Mouse (Mus musculus): ENCODE measurements around the gene Tex101. TPM values are rescaled to one million over a fixed set of nuclear protein-coding genes. Genes with fewer than 3 reads are reported as not detected.

The Tex101 gene
- polyA plus RNA-seq, 1 experiment: not detected

- no peak for TF ChIP-seq CTCF (IDR thresholded peaks at IDR 0.05; ENCODE audit: insufficient read depth, low read depth, low read length)
- no peak for TF ChIP-seq POLR2A (IDR thresholded peaks at IDR 0.05; ENCODE audit: insufficient read depth, low read depth, low read length)
- Histone ChIP-seq H3K4me1 (ENCODE audit: control insufficient read depth, insufficient read depth, low read length) (peaks cover 9% of the 10 kb centered on the region), H3K27ac (ENCODE audit: insufficient read depth, low read depth, low read length) (no peak overlapping the region), H3K4me3 (ENCODE audit: insufficient read depth, low read depth, low read length) (no peak overlapping the region)
- WGBS: 62% methylated on average over 13 of the region's 13 CpGs
These were observed 36.0 kb downstream of the Tex101 start for GRCm38 (mm10) chr7:24640450-24640849.

DNA sequence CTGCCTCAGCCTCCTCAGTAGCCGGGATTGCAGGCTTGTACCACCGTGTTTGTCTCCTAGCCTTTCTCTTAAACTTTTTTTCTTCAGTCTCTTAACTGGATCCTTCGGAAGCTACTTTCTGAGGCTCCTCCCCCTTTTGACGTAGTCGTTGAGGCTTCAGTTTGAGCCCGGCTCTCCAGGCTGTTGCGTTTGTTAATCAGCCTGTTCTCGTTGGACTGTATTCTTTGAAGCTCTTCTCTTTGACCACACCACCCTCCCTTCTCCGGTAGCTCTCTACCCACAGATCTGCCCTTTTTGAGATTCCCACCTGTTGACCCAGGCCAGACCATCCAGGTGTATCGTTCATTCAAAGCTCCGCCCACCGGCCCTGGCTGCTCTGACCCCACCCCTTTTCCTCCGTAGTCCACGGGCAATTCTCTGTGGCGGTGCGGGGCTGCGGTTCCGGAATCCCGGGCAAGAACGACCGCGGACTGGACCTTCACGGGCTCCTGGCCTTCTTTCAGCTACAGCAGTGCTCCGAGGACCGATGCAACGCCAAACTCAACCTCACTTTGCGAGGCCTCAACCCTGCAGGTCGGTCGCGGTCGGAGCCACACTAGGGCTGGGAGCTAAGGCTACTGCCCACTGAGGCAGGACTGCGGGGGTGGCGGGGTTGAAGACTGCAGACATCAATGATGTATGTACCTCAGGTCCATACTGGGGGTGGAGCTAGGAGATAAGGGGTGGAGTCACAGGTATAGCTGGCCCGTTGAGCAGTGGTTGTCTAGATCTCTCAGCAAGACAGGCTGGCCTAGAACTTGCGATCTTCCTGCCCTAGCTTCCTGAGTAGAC is 38.2 kb downstream of the Tex101 start:
- peak overlapping the region; percentile 10; the same call in 1 of the 2 replicates for H3K4me3 ChIP-seq (ENCODE audit: insufficient read depth, low read depth, low read length)
- no peak for TF ChIP-seq POLR2A (IDR thresholded peaks at IDR 0.05; ENCODE audit: insufficient read depth, low read depth, low read length)
- no peak for TF ChIP-seq CTCF (IDR thresholded peaks at IDR 0.05; ENCODE audit: insufficient read depth, low read depth, low read length)
- WGBS: 4% methylated on average over 35 of the region's 35 CpGs

GRCm38 (mm10) chr7:24637046-24637445 is 39.4 kb downstream of the Tex101 start:
- TF ChIP-seq POLR2A (IDR thresholded peaks at IDR 0.05; ENCODE audit: insufficient read depth, low read depth, low read length) (no peak), CTCF (IDR thresholded peaks at IDR 0.05; ENCODE audit: insufficient read depth, low read depth, low read length) (no peak)
- 3% methylated on average over 18 of the region's 18 CpGs for WGBS
- Histone ChIP-seq H3K27ac (ENCODE audit: insufficient read depth, low read depth, low read length) (no peak overlapping the region), H3K4me3 (ENCODE audit: insufficient read depth, low read depth, low read length) (no peak overlapping the region), H3K4me1 (ENCODE audit: control insufficient read depth, insufficient read depth, low read length) (peaks cover 9% of the 10 kb centered on the region)

More for the DNA sequence above, 38.2 kb downstream of the Tex101 start:
- Histone ChIP-seq H3K4me1 (ENCODE audit: control insufficient read depth, insufficient read depth, low read length) (peaks cover 9% of the 10 kb centered on the region), H3K27ac (ENCODE audit: insufficient read depth, low read depth, low read length) (no peak overlapping the region)

DNA sequence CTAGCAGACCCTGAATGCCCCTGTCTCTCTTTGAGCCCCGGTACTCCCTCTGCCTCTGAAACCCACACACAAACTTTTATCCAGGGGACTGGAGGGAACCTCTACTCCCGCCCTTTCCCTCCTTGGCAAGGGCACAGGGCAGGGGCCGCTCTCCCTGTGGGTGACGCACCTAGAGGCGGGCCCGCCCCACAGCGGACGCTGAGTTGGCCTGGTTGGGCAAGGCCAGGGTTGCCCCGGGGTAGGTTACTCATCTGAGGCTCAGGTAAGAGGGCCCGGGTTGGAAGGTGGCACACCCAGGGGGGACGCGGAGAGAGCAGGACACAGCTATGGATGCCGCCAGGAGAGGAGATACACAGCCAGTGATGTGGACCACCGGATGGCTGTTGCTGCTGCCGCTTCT is 40.2 kb downstream of the Tex101 start, which contains the start of gene Lypd3:
Lypd3 (plus strand) TSS at position 287 of the 400 bp plus-strand sequence.
- Histone ChIP-seq H3K4me3 (ENCODE audit: insufficient read depth, low read depth, low read length) (no peak within 1 kb of the TSS), H3K27ac (ENCODE audit: insufficient read depth, low read depth, low read length) (no peak within 1 kb of the TSS), H3K4me1 (ENCODE audit: control insufficient read depth, insufficient read depth, low read length) (peaks cover 9% of the 10 kb centered on the region)
- TF ChIP-seq POLR2A (IDR thresholded peaks at IDR 0.05; ENCODE audit: insufficient read depth, low read depth, low read length): no peak
- TF ChIP-seq CTCF (IDR thresholded peaks at IDR 0.05; ENCODE audit: insufficient read depth, low read depth, low read length): no peak
- WGBS: 35% methylated on average over 15 of the region's 15 CpGs

- H3K4me1 ChIP-seq (ENCODE audit: control insufficient read depth, insufficient read depth, low read length): peaks cover 3% of the 10 kb centered on the region; the same call in 1 of the 2 replicates
- WGBS: 84% methylated on average over 10 of the region's 10 CpGs
These were observed 46.2 kb downstream of the Tex101 start for GRCm38 (mm10) chr7:24630116-24630880.

GRCm38 (mm10) chr7:24629672-24630071 is 46.8 kb downstream of the Tex101 start:
- no peak for TF ChIP-seq CTCF (IDR thresholded peaks at IDR 0.05; ENCODE audit: insufficient read depth, low read depth, low read length)
- no peak overlapping the region for H3K27ac ChIP-seq (ENCODE audit: insufficient read depth, low read depth, low read length)
- 89% methylated on average over 4 of the region's 4 CpGs for WGBS
- H3K4me3 ChIP-seq (ENCODE audit: insufficient read depth, low read depth, low read length): no peak overlapping the region
- H3K4me1 ChIP-seq (ENCODE audit: control insufficient read depth, insufficient read depth, low read length): peaks cover 3% of the 10 kb centered on the region; the same call in 1 of the 2 replicates

More at GRCm38 (mm10) chr7:24630116-24630880, 46.2 kb downstream of the Tex101 start:
- H3K27ac ChIP-seq (ENCODE audit: insufficient read depth, low read depth, low read length): no peak overlapping the region
- TF ChIP-seq POLR2A (IDR thresholded peaks at IDR 0.05; ENCODE audit: insufficient read depth, low read depth, low read length): no peak
- TF ChIP-seq CTCF (IDR thresholded peaks at IDR 0.05; ENCODE audit: insufficient read depth, low read depth, low read length): no peak
- no peak overlapping the region for H3K4me3 ChIP-seq (ENCODE audit: insufficient read depth, low read depth, low read length)

GRCm38 (mm10) chr7:24628685-24629610 is 47.5 kb downstream of the Tex101 start:
- Histone ChIP-seq H3K4me1 (ENCODE audit: control insufficient read depth, insufficient read depth, low read length) (peaks cover 3% of the 10 kb centered on the region; the same call in 1 of the 2 replicates), H3K4me3 (ENCODE audit: insufficient read depth, low read depth, low read length) (peak overlapping the region; percentile 12), H3K27ac (ENCODE audit: insufficient read depth, low read depth, low read length) (no peak overlapping the region)
- WGBS: 18% methylated on average over 33 of the region's 33 CpGs
- TF ChIP-seq CTCF (IDR thresholded peaks at IDR 0.05; ENCODE audit: insufficient read depth, low read depth, low read length) (no peak), POLR2A (IDR thresholded peaks at IDR 0.05; ENCODE audit: insufficient read depth, low read depth, low read length) (no peak)

DNA sequence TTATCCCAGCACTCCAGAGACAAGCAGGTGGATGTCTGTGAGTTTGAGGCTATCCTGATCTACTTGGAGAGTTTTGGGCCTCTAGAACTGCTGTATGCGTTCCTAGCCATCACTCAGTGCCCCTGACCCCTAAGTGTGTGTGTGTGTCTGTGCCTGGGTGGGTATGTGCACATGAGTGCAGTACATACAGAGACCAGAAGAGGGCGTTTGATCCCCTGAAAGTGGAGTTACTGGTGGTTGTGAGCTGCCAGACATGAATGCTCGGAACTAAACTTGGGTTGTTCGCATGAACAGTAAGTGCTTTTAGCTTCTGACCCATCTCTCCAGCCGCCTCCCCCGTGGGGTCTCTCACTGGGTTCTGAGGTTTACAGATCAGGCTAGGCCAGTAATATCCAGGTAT is 53.5 kb downstream of the Tex101 start:
- TF ChIP-seq POLR2A (IDR thresholded peaks at IDR 0.05; ENCODE audit: insufficient read depth, low read depth, low read length): no peak
- TF ChIP-seq CTCF (IDR thresholded peaks at IDR 0.05; ENCODE audit: insufficient read depth, low read depth, low read length): no peak
- H3K27ac ChIP-seq (ENCODE audit: insufficient read depth, low read depth, low read length): no peak overlapping the region
- H3K4me3 ChIP-seq (ENCODE audit: insufficient read depth, low read depth, low read length): no peak overlapping the region
- 87% methylated on average over 6 of the region's 6 CpGs for WGBS
- H3K4me1 ChIP-seq (ENCODE audit: control insufficient read depth, insufficient read depth, low read length): no peaks in the 10 kb centered on the region

Measured in olfactory bulb, adult 2 months (tissue).